Mouse (Mus musculus) erythroblast, embryonic 14.5 days (primary cell): Measurements from ENCODE around the gene Vps29.

Source experiments
- GATA1 ChIP-seq: IDR thresholded peaks from 2 replicates; pipeline ENCODE4 v1.6.1; 2012; ENCODE audit warnings: low read length, inconsistent platforms, mixed read lengths
- TAL1 ChIP-seq: IDR thresholded peaks from 3 replicates; pipeline ENCODE4 v1.6.1; 2012; ENCODE audit warnings: low read length, inconsistent platforms, mixed read lengths

- no peak for TF ChIP-seq GATA1
- no peak for TF ChIP-seq TAL1
Observed at GRCm38 (mm10) chr5:122353807-122354491, at the start of gene Vps29, which contains the start of gene Rad9b.
